Mouse (Mus musculus): ENCODE measurements around the gene Babam2. TPM values are rescaled to one million over a fixed set of nuclear protein-coding genes. Genes with fewer than 3 reads are reported as not detected.

The Babam2 gene
- total RNA-seq, 2 experiments from 2014 or later = 37.5 to 48.5 TPM

GRCm38 (mm10) chr5:32077139-32077538, 379.7 kb downstream of the Babam2 start:
- DNase-seq (ENCODE audit: low spot score in 2 of 2) = no peak
- intact Hi-C loops (cut with DNase I) = no loop called here

GRCm38 (mm10) chr5:32078986-32079385, 381.5 kb downstream of the Babam2 start:
- no peak for DNase-seq (ENCODE audit: low spot score in 2 of 2)
- intact Hi-C loops (cut with DNase I) = no loop called here

GRCm38 (mm10) chr5:32080490-32081219, 383.2 kb downstream of the Babam2 start:
- intact Hi-C loops (cut with DNase I) = no loop called here
- DNase-seq (ENCODE audit: low spot score in 2 of 2) = peak; percentile 23 to 24

GRCm38 (mm10) chr5:32084401-32084804, 386.9 kb downstream of the Babam2 start:
- intact Hi-C loops (cut with DNase I) = no loop called here
- no peak for DNase-seq (ENCODE audit: low spot score in 2 of 2)

- no peak for DNase-seq (ENCODE audit: low spot score in 2 of 2)
- intact Hi-C loops (cut with DNase I) = no loop called here
These were observed 388.1 kb downstream of the Babam2 start for GRCm38 (mm10) chr5:32085566-32085965.

GRCm38 (mm10) chr5:32085971-32086370, 388.5 kb downstream of the Babam2 start:
- DNase-seq (ENCODE audit: low spot score in 2 of 2) = no peak
- intact Hi-C loops (cut with DNase I) = no loop called here

- intact Hi-C loops (cut with DNase I) = no loop called here
- DNase-seq (ENCODE audit: low spot score in 2 of 2) = no peak
These were observed 389.1 kb downstream of the Babam2 start for GRCm38 (mm10) chr5:32086526-32087090.

GRCm38 (mm10) chr5:32089481-32089880, 392.0 kb downstream of the Babam2 start:
- intact Hi-C loops (cut with DNase I) = no loop called here
- DNase-seq (ENCODE audit: low spot score in 2 of 2) = no peak

GRCm38 (mm10) chr5:32092281-32092680, 394.8 kb downstream of the Babam2 start:
- intact Hi-C loops (cut with DNase I) = no loop called here
- no peak for DNase-seq (ENCODE audit: low spot score in 2 of 2)

- DNase-seq (ENCODE audit: low spot score in 2 of 2) = no peak
- intact Hi-C loops (cut with DNase I) = no loop called here
These were observed 401.2 kb downstream of the Babam2 start for GRCm38 (mm10) chr5:32098691-32099090.

GRCm38 (mm10) chr5:32102484-32102883, 405.0 kb downstream of the Babam2 start:
- intact Hi-C loops (cut with DNase I) = no loop called here
- no peak for DNase-seq (ENCODE audit: low spot score in 2 of 2)

GRCm38 (mm10) chr5:32102971-32103431, 405.5 kb downstream of the Babam2 start:
- DNase-seq (ENCODE audit: low spot score in 2 of 2) = no peak
- intact Hi-C loops (cut with DNase I) = no loop called here

GRCm38 (mm10) chr5:32103545-32103944, 406.1 kb downstream of the Babam2 start:
- intact Hi-C loops (cut with DNase I) = no loop called here
- no peak for DNase-seq (ENCODE audit: low spot score in 2 of 2)

- intact Hi-C loops (cut with DNase I) = no loop called here
- DNase-seq (ENCODE audit: low spot score in 2 of 2) = no peak
These were observed 406.9 kb downstream of the Babam2 start for GRCm38 (mm10) chr5:32104119-32104990.

- intact Hi-C loops (cut with DNase I) = no loop called here
- DNase-seq (ENCODE audit: low spot score in 2 of 2) = no peak
These were observed 409.1 kb downstream of the Babam2 start for GRCm38 (mm10) chr5:32106473-32107140.

GRCm38 (mm10) chr5:32110651-32111050, 413.2 kb downstream of the Babam2 start:
- DNase-seq (ENCODE audit: low spot score in 2 of 2) = no peak
- intact Hi-C loops (cut with DNase I) = no loop called here

- intact Hi-C loops (cut with DNase I) = no loop called here
- DNase-seq (ENCODE audit: low spot score in 2 of 2) = no peak
These were observed 414.9 kb downstream of the Babam2 start for GRCm38 (mm10) chr5:32112206-32112916.

GRCm38 (mm10) chr5:32120901-32121376, 423.5 kb downstream of the Babam2 start:
- DNase-seq (ENCODE audit: low spot score in 2 of 2) = no peak
- intact Hi-C loops (cut with DNase I) = no loop called here

- no peak for DNase-seq (ENCODE audit: low spot score in 2 of 2)
- intact Hi-C loops (cut with DNase I) = no loop called here
These were observed 424.5 kb downstream of the Babam2 start for GRCm38 (mm10) chr5:32121936-32122335.

Measured in left cerebral cortex, postnatal 36 days (tissue).